Mouse (Mus musculus) intestine, embryonic 14.5 days (tissue): ENCODE measurements at regions not wholly inside any gene's neighbourhood (a gene's known extent, or its start where the extent isn't known, plus 50 kb on each side); places are given as distances from the start of the nearest gene placed in this dataset.

ENCODE experiments used
- ATAC-seq: fragments of 200-750 bp; cut with Nextera tagmentation; replicated peaks from 2 replicates; pipeline ENCODE4 v1.8.0; 2017; ENCODE audit warnings: low read depth, moderate number of reproducible peaks, moderate TSS enrichment, moderate library complexity; ENCODE audit not compliant: low FRiP score, low TSS enrichment
- DNase-seq: peaks from one replicate; pipeline ENCODE4 v3.0.0-alpha.2; 2018; ENCODE audit warnings: low spot score
- H3K27ac ChIP-seq: fragments of 300-500 bp; sonication (generic); 2 replicates; pipeline ENCODE4 v1.5.1; 2014; ENCODE audit warnings: low read depth, mild to moderate bottlenecking, control low read depth
- H3K27me3 ChIP-seq: fragments of 300-500 bp; sonication (generic); replicated peaks from 2 replicates; pipeline ENCODE4 v1.6.1; 2014; ENCODE audit warnings: low read length, control low read depth; ENCODE audit not compliant: control insufficient read depth, insufficient read depth
- H3K36me3 ChIP-seq: fragments of 300-500 bp; sonication (generic); 2 replicates; pipeline ENCODE4 v1.6.1; 2014; ENCODE audit warnings: low read length, control low read depth; ENCODE audit not compliant: control insufficient read depth, insufficient read depth
- H3K4me1 ChIP-seq: fragments of 300-500 bp; sonication (generic); replicated peaks from 2 replicates; pipeline ENCODE4 v1.6.1; 2014; ENCODE audit warnings: low read length, control low read depth, mixed read lengths; ENCODE audit not compliant: control insufficient read depth, insufficient read depth
- H3K4me2 ChIP-seq: fragments of 300-500 bp; sonication (generic); 2 replicates; pipeline ENCODE4 v1.6.1; 2014; ENCODE audit warnings: low read length
- H3K4me3 ChIP-seq: fragments of 300-500 bp; sonication (generic); 2 replicates; pipeline ENCODE4 v1.5.1; 2014; ENCODE audit warnings: low read depth, low read length, control low read depth, mixed read lengths
- H3K9ac ChIP-seq: fragments of 300-500 bp; sonication (generic); 2 replicates; pipeline ENCODE4 v1.6.1; 2014; ENCODE audit warnings: mild to moderate bottlenecking, low read length
- H3K9me3 ChIP-seq: fragments of 300-500 bp; sonication (generic); 2 replicates; pipeline ENCODE4 v1.6.1; 2016; ENCODE audit warnings: low read length, control low read depth; ENCODE audit not compliant: control insufficient read depth
- WGBS: fragments of 180-500 bp; shearing (Covaris S2); extraction: QIAGEN DNeasy Blood & Tissue Kit; methylation state at CpG from one replicate; pipeline ENCODE4 v1.1.7; 2014; 5-methylcytosine and 5-hydroxymethylcytosine counted together

- Histone ChIP-seq H3K27ac (no peak overlapping the region), H3K9me3 (no peaks in the 10 kb centered on the region), H3K4me1 (no peaks in the 10 kb centered on the region), H3K27me3 (no peaks in the 10 kb centered on the region), H3K36me3 (no peaks in the 10 kb centered on the region), H3K4me2 (no peak overlapping the region), H3K9ac (no peak overlapping the region), H3K4me3 (no peak overlapping the region)
- DNase-seq, result no peak
- WGBS, result 77% methylated on average over 8 of the region's 8 CpGs
- no peak for ATAC-seq
Measured at GRCm38 (mm10) chr15:25550269-25551054, 71.9 kb upstream of the Myo10 start.

GRCm38 (mm10) chr15:25554945-25555344 lies 67.4 kb upstream of the Myo10 start:
- Histone ChIP-seq H3K4me1 (no peaks in the 10 kb centered on the region), H3K27ac (no peak overlapping the region), H3K9me3 (no peaks in the 10 kb centered on the region), H3K9ac (no peak overlapping the region), H3K36me3 (no peaks in the 10 kb centered on the region), H3K4me3 (no peak overlapping the region), H3K4me2 (no peak overlapping the region), H3K27me3 (no peaks in the 10 kb centered on the region)
- 84% methylated on average over 10 of the region's 10 CpGs for WGBS
- ATAC-seq (no peak), DNase-seq (no peak)

- Histone ChIP-seq H3K27me3 (no peaks in the 10 kb centered on the region), H3K4me1 (no peaks in the 10 kb centered on the region), H3K27ac (no peak overlapping the region), H3K4me2 (no peak overlapping the region), H3K36me3 (no peaks in the 10 kb centered on the region), H3K9ac (no peak overlapping the region), H3K4me3 (no peak overlapping the region), H3K9me3 (no peaks in the 10 kb centered on the region)
- DNase-seq, result no peak
- WGBS, result 42% methylated on average over 2 of the region's 2 CpGs
- ATAC-seq, result no peak
Measured at GRCm38 (mm10) chr15:25555852-25556251, 66.5 kb upstream of the Myo10 start.

- WGBS, result 54% methylated on average over 8 of the region's 8 CpGs
- Histone ChIP-seq H3K4me1 (no peaks in the 10 kb centered on the region), H3K9me3 (no peaks in the 10 kb centered on the region), H3K4me3 (no peak overlapping the region), H3K4me2 (no peak overlapping the region), H3K36me3 (no peaks in the 10 kb centered on the region), H3K9ac (no peak overlapping the region), H3K27me3 (no peaks in the 10 kb centered on the region), H3K27ac (no peak overlapping the region)
- no peak for ATAC-seq
- DNase-seq, result no peak
Measured at GRCm38 (mm10) chr15:25557566-25557965, 64.8 kb upstream of the Myo10 start.

GRCm38 (mm10) chr15:25558240-25558639 lies 64.1 kb upstream of the Myo10 start:
- no peaks in the 10 kb centered on the region for H3K36me3 ChIP-seq

GRCm38 (mm10) chr15:25563641-25564040 lies 58.7 kb upstream of the Myo10 start:
- Histone ChIP-seq H3K4me2 (no peak overlapping the region), H3K9ac (no peak overlapping the region), H3K4me1 (no peaks in the 10 kb centered on the region), H3K9me3 (no peaks in the 10 kb centered on the region), H3K27me3 (no peaks in the 10 kb centered on the region), H3K4me3 (no peak overlapping the region), H3K27ac (no peak overlapping the region), H3K36me3 (no peaks in the 10 kb centered on the region)
- WGBS, result 82% methylated on average over 7 of the region's 7 CpGs
- ATAC-seq (no peak), DNase-seq (no peak)

More at GRCm38 (mm10) chr15:25558240-25558639, 64.1 kb upstream of the Myo10 start:
- no peak for ATAC-seq
- 86% methylated on average over 7 of the region's 7 CpGs for WGBS
- no peak overlapping the region for H3K4me3 ChIP-seq
- no peak overlapping the region for H3K27ac ChIP-seq
- no peak for DNase-seq
- H3K9me3 ChIP-seq, result no peaks in the 10 kb centered on the region
- no peak overlapping the region for H3K9ac ChIP-seq
- H3K27me3 ChIP-seq, result no peaks in the 10 kb centered on the region
- H3K4me2 ChIP-seq, result no peak overlapping the region
- no peaks in the 10 kb centered on the region for H3K4me1 ChIP-seq

- H3K27me3 ChIP-seq, result no peaks in the 10 kb centered on the region
- H3K9ac ChIP-seq, result no peak overlapping the region
- no peaks in the 10 kb centered on the region for H3K9me3 ChIP-seq
- 48% methylated on average over 6 of the region's 6 CpGs for WGBS
- no peak overlapping the region for H3K4me2 ChIP-seq
- no peak overlapping the region for H3K4me3 ChIP-seq
- DNase-seq (no peak), ATAC-seq (no peak)
- no peak overlapping the region for H3K27ac ChIP-seq
- H3K4me1 ChIP-seq, result no peaks in the 10 kb centered on the region
- no peaks in the 10 kb centered on the region for H3K36me3 ChIP-seq
Measured at GRCm38 (mm10) chr15:25572495-25572894, 49.8 kb upstream of the Myo10 start.
